In the genomic region with DNA sequence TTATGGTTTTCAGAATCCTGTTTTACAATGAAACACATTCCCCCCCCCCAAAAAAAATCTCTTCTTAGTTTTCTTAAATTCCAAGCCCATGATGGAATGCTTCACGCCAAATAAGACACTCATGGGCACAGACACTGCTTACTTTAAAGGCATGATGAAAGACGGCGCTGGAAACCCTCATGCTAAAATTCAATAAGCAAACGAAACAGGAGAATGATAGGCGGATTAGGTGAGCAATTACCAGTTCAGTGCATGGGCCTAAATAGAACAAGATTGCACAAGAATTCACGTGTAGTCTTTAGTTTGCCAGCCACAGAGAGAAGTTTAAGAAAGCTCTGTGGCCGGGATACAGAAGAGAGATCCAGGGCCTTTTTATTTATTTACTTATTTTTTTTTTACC, we compare ENCODE assay signal across 26 mouse cellular contexts. TPM values are rescaled to one million over a fixed set of nuclear protein-coding genes. Genes with fewer than 3 reads are reported as not detected.
DNase-seq lines count a peak whose midpoint lies in the region; ATAC-seq and TF ChIP-seq lines count a peak whose summit lies in the region.
"Had no signal": no experiment of that assay in that cellular context is flagged by ENCODE, and none has a peak within 500 bp of the region (broad histone marks: within the 10 kb centered on the region; RNA-seq: fewer than 3 reads in every experiment).

No protein-coding gene starts in this region.

- 10% methylated on average over 7 of the region's 7 CpGs for WGBS in forebrain, embryonic 12.5 days
- 27% methylated on average over 7 of the region's 7 CpGs for WGBS in forebrain, postnatal 0 days
- WGBS in midbrain, embryonic 14.5 days, result 55% methylated on average over 7 of the region's 7 CpGs
- WGBS in midbrain, embryonic 10.5 days, result 67% methylated on average over 7 of the region's 7 CpGs
- WGBS in embryonic facial prominence, embryonic 13.5 days, result 13% methylated on average over 7 of the region's 7 CpGs

- peak overlapping the region; percentile 1; the same call in 1 of the 2 replicates for H3K4me2 ChIP-seq in forebrain, embryonic 12.5 days
- H3K4me2 ChIP-seq in forebrain, postnatal 0 days (ENCODE audit: low read depth), result no peak overlapping the region
- H3K4me2 ChIP-seq in midbrain, embryonic 14.5 days (ENCODE audit: low read length), result no peak overlapping the region
- 0 out of 2 replicates have a peak overlapping the region, but pooled peaks have one; percentile 0 for H3K4me2 ChIP-seq in embryonic facial prominence, embryonic 13.5 days
- H3K4me2 ChIP-seq: heart, embryonic 12.5 days; midbrain, embryonic 13.5 days had no signal

- H3K9ac ChIP-seq in forebrain, embryonic 12.5 days, result no peak overlapping the region
- no peak overlapping the region for H3K9ac ChIP-seq in forebrain, postnatal 0 days
- H3K9ac ChIP-seq in midbrain, embryonic 14.5 days (replicated peaks; ENCODE audit: low read length), result no peak overlapping the region
- no peak overlapping the region for H3K9ac ChIP-seq in embryonic facial prominence, embryonic 13.5 days
- H3K9ac ChIP-seq: heart, embryonic 12.5 days; midbrain, embryonic 13.5 days had no signal

- H3K9me3 ChIP-seq in forebrain, embryonic 12.5 days, result no peaks in the 10 kb centered on the region
- no peaks in the 10 kb centered on the region for H3K9me3 ChIP-seq in forebrain, postnatal 0 days (ENCODE audit: low read length)
- H3K9me3 ChIP-seq in midbrain, embryonic 14.5 days (ENCODE audit: control insufficient read depth, low read length), result no peaks in the 10 kb centered on the region
- no peaks in the 10 kb centered on the region for H3K9me3 ChIP-seq in midbrain, embryonic 10.5 days (replicated peaks)
- no peaks in the 10 kb centered on the region for H3K9me3 ChIP-seq in embryonic facial prominence, embryonic 13.5 days
- H3K9me3 ChIP-seq: heart, embryonic 12.5 days; hindbrain, embryonic 10.5 days; midbrain, embryonic 13.5 days had no signal

- H3K4me3 ChIP-seq in forebrain, embryonic 12.5 days (replicated peaks), result no peak overlapping the region
- H3K4me3 ChIP-seq in forebrain, postnatal 0 days (ENCODE audit: low read depth, low read length), result no peak overlapping the region
- H3K4me3 ChIP-seq in midbrain, embryonic 14.5 days (replicated peaks; ENCODE audit: low read depth, low read length), result no peak overlapping the region
- no peak overlapping the region for H3K4me3 ChIP-seq in midbrain, embryonic 10.5 days
- H3K4me3 ChIP-seq in embryonic facial prominence, embryonic 13.5 days, result no peak overlapping the region
- no peak overlapping the region for H3K4me3 ChIP-seq in layer of hippocampus, adult 2 months
- H3K4me3 ChIP-seq: heart, embryonic 12.5 days; hindbrain, embryonic 10.5 days; midbrain, embryonic 13.5 days had no signal

- no peak for DNase-seq in forebrain, postnatal 0 days
- peak; percentile 27 for DNase-seq in midbrain, embryonic 14.5 days
- DNase-seq in midbrain, embryonic 10.5 days (ENCODE audit: low spot score), result no peak
- no peak for DNase-seq in natural killer cell, adult 2 months (ENCODE audit: low spot score in 2 of 2)
- DNase-seq in layer of hippocampus, adult 2 months (ENCODE audit: low spot score in 2 of 2), result no peak
- DNase-seq: adrenal gland, postnatal 36 days; B cell, adult 2 months; cerebellum, adult 18-20 months; cerebellum, postnatal 25 days; gastrocnemius, postnatal 14 days; heart, adult 18-20 months; heart, postnatal 10 days; kidney, postnatal 25 days; lung, adult 2 months; right cerebral cortex, postnatal 4 days; thymus, postnatal 25 days had no signal

- no peak overlapping the region for H3K27ac ChIP-seq in forebrain, embryonic 12.5 days
- H3K27ac ChIP-seq in forebrain, postnatal 0 days (ENCODE audit: low read depth, low read length), result no peak overlapping the region
- H3K27ac ChIP-seq in midbrain, embryonic 14.5 days (replicated peaks; ENCODE audit: low read depth, low read length), result no peak overlapping the region
- no peak overlapping the region for H3K27ac ChIP-seq in midbrain, embryonic 10.5 days (replicated peaks)
- 0 out of 2 replicates have a peak overlapping the region, but pooled peaks have one; percentile 28 for H3K27ac ChIP-seq in embryonic facial prominence, embryonic 13.5 days
- no peak overlapping the region for H3K27ac ChIP-seq in layer of hippocampus, adult 2 months
- H3K27ac ChIP-seq: hindbrain, embryonic 10.5 days; midbrain, embryonic 13.5 days had no signal

- no peak for TF ChIP-seq CTCF in forebrain, postnatal 0 days (IDR thresholded peaks at IDR 0.05; ENCODE audit: low read depth)
- TF ChIP-seq CTCF in layer of hippocampus, adult 2 months (conservative IDR thresholded peaks at IDR 0.05), result no peak

- no peaks in the 10 kb centered on the region for H3K36me3 ChIP-seq in forebrain, embryonic 12.5 days (replicated peaks)
- no peaks in the 10 kb centered on the region for H3K36me3 ChIP-seq in forebrain, postnatal 0 days (ENCODE audit: insufficient read depth)
- no peaks in the 10 kb centered on the region for H3K36me3 ChIP-seq in midbrain, embryonic 14.5 days (ENCODE audit: control insufficient read depth, insufficient read depth, low read length)
- no peaks in the 10 kb centered on the region for H3K36me3 ChIP-seq in midbrain, embryonic 10.5 days
- no peaks in the 10 kb centered on the region for H3K36me3 ChIP-seq in embryonic facial prominence, embryonic 13.5 days
- H3K36me3 ChIP-seq: G1E; heart, embryonic 12.5 days; hindbrain, embryonic 10.5 days; midbrain, embryonic 13.5 days had no signal

- peaks cover 21% of the 10 kb centered on the region for H3K27me3 ChIP-seq in forebrain, embryonic 12.5 days
- H3K27me3 ChIP-seq in forebrain, postnatal 0 days (ENCODE audit: insufficient read depth, low read length), result no peaks in the 10 kb centered on the region
- no peaks in the 10 kb centered on the region for H3K27me3 ChIP-seq in midbrain, embryonic 14.5 days (ENCODE audit: control insufficient read depth, insufficient read depth, low read length)
- H3K27me3 ChIP-seq in midbrain, embryonic 10.5 days (ENCODE audit: low read depth, poor library complexity, severe bottlenecking), result no peaks in the 10 kb centered on the region
- H3K27me3 ChIP-seq in embryonic facial prominence, embryonic 13.5 days, result no peaks in the 10 kb centered on the region
- H3K27me3 ChIP-seq: CH12.LX; midbrain, embryonic 13.5 days; Patski had no signal

- 0 out of 2 replicates have a peak, but pooled peaks have one; percentile 36 for ATAC-seq in forebrain, embryonic 12.5 days (ENCODE audit: low FRiP score)
- no peak for ATAC-seq in forebrain, postnatal 0 days
- ATAC-seq in midbrain, embryonic 14.5 days (ENCODE audit: low FRiP score, low TSS enrichment), result no peak
- ATAC-seq in embryonic facial prominence, embryonic 13.5 days (ENCODE audit: insufficient number of reproducible peaks, insufficient read depth, low FRiP score, low TSS enrichment, low read depth), result peak; percentile 67; the same call in 1 of the 2 replicates
- ATAC-seq: intestine, postnatal 0 days; Patski had no signal

- peaks cover 26% of the 10 kb centered on the region for H3K4me1 ChIP-seq in forebrain, embryonic 12.5 days
- H3K4me1 ChIP-seq in forebrain, postnatal 0 days (ENCODE audit: insufficient read depth), result 0 out of 2 replicates have a peak, but pooled peaks cover 4% of the 10 kb centered on the region
- H3K4me1 ChIP-seq in midbrain, embryonic 14.5 days (ENCODE audit: control insufficient read depth, insufficient read depth, low read length), result peaks cover 19% of the 10 kb centered on the region
- peaks cover 19% of the 10 kb centered on the region for H3K4me1 ChIP-seq in midbrain, embryonic 10.5 days
- H3K4me1 ChIP-seq in embryonic facial prominence, embryonic 13.5 days, result peaks cover 48% of the 10 kb centered on the region

RNA-seq across cellular contexts. Expression of a gene that starts 49.5 kb away (rescaled TPM):
- 38.8 and 42.0 TPM in 2 replicates for polyA plus RNA-seq in forebrain, embryonic 12.5 days (2016; fragmentation: Nextera tagmentation; extraction: Ambion mirVana)
- 98.2 and 111 TPM in 2 replicates for total RNA-seq in forebrain, postnatal 0 days (2014; rRNA removed)
- polyA plus RNA-seq in forebrain, postnatal 0 days (2015; fragmentation: Nextera tagmentation; extraction: Ambion mirVana), result 15.0 and 21.6 TPM in 2 replicates
- 45.2 and 61.6 TPM in 2 replicates for polyA plus RNA-seq in midbrain, embryonic 14.5 days (2014; fragmentation: Nextera tagmentation; extraction: Ambion mirVana)
- polyA plus RNA-seq in midbrain, embryonic 10.5 days (2016; fragmentation: Nextera tagmentation; extraction: Ambion mirVana), result 33.6 and 38.5 TPM in 2 replicates
- 53.7 and 60.7 TPM in 2 replicates for polyA plus RNA-seq in embryonic facial prominence, embryonic 13.5 days (2015; fragmentation: Nextera tagmentation; extraction: Ambion mirVana)
- 10 to 100 TPM; 78.0 to 80.1 TPM for total RNA-seq in layer of hippocampus, adult 2 months (2021)
- total RNA-seq: megakaryocyte, adult 5-6 weeks had no signal

Comparison
In these comparisons a context has a peak if more than half of its experiments do, and no peak if none do; other contexts are left out.
1. ATAC-seq: peak in forebrain, embryonic 12.5 days (single experiment) and embryonic facial prominence, embryonic 13.5 days (single experiment); none in forebrain, postnatal 0 days (single experiment) and midbrain, embryonic 14.5 days (single experiment).
2. H3K4me2 ChIP-seq: peak in forebrain, embryonic 12.5 days (single experiment) and embryonic facial prominence, embryonic 13.5 days (single experiment); none in forebrain, postnatal 0 days (single experiment) and midbrain, embryonic 14.5 days (single experiment).